Mouse (Mus musculus) inflammation-experienced regulatory T-cells, adult 6 months (primary cell): ENCODE results near the gene Krt78. TPM values are rescaled to one million over a fixed set of nuclear protein-coding genes. Genes with fewer than 3 reads are reported as not detected.

Experiments
- polyA plus RNA-seq, 3 experiments: library from polyadenylated mRNA; unstranded; fragments of 100-300 nt; shearing (Covaris generic); gene quantifications; one replicate each; pipeline ENCODE4 v1.2.1; 2017

Gene Krt78
- polyA plus RNA-seq, 3 experiments from 2014 or later = not detected

Other genes with a start within 250 kb of the Krt78 start
- gene Krt5, start 241.4 kb downstream of the Krt78 start, polyA plus RNA-seq = not detected
- gene Krt71, start 211.2 kb downstream of the Krt78 start, polyA plus RNA-seq = not detected
- gene Krt72, start 167.8 kb downstream of the Krt78 start, polyA plus RNA-seq = not detected
- not detected for gene Krt73, start 151.9 kb downstream of the Krt78 start, polyA plus RNA-seq
- not detected for gene Krt2, start 136.1 kb downstream of the Krt78 start, polyA plus RNA-seq
- not detected for gene Krt1, start 103.5 kb downstream of the Krt78 start, polyA plus RNA-seq
- gene Krt77, start 84.6 kb downstream of the Krt78 start, polyA plus RNA-seq = not detected
- not detected for gene Krt76, start 61.4 kb downstream of the Krt78 start, polyA plus RNA-seq
- gene Krt4, start 29.6 kb downstream of the Krt78 start, polyA plus RNA-seq = not detected
- gene Krt79, start 14.0 kb downstream of the Krt78 start, polyA plus RNA-seq = not detected
- gene Krt8, start 50.2 kb upstream of the Krt78 start, polyA plus RNA-seq = under 1 TPM in 1 of 3 experiments, not detected in 2; 0.23 TPM
- gene Krt18, start 73.9 kb upstream of the Krt78 start, polyA plus RNA-seq = 1 to 10 TPM in 2 of 3 experiments, under 1 TPM in 1; 0.41 to 1.2 (median 1.2) TPM
- gene Eif4b, start 119.5 kb upstream of the Krt78 start, polyA plus RNA-seq = 100 to 1,000 TPM in 2 of 3 experiments, 10 to 100 TPM in 1; 90.5 to 131 (median 129) TPM
- gene Tns2, start 146.1 kb upstream of the Krt78 start, polyA plus RNA-seq = 1 to 10 TPM; 3.3 to 4.2 (median 3.8) TPM
- gene Spryd3, start 181.9 kb upstream of the Krt78 start, polyA plus RNA-seq = 10 to 100 TPM; 32.1 to 44.8 (median 33.6) TPM
- gene Igfbp6, start 190.1 kb upstream of the Krt78 start, polyA plus RNA-seq = under 1 TPM in 1 of 3 experiments, not detected in 2; 0.33 TPM
- gene Soat2, start 196.2 kb upstream of the Krt78 start, polyA plus RNA-seq = 1 to 10 TPM in 2 of 3 experiments, under 1 TPM in 1; 0.94 to 4.9 (median 1.3) TPM
- 10 to 100 TPM; 20.3 to 33.3 (median 25.5) TPM for gene Zfp740, start 249.0 kb upstream of the Krt78 start, polyA plus RNA-seq